Mouse (Mus musculus) large intestine, adult 2 months (tissue): Measurements from ENCODE around the gene Mospd3. TPM values are rescaled to one million over a fixed set of nuclear protein-coding genes. Genes with fewer than 3 reads are reported as not detected.

Source experiments
- polyA plus RNA-seq: library from polyadenylated mRNA; depleted of rRNA; stranded (reverse); fragments of >200 nt; gene quantifications from 2 replicates; pipeline ENCODE4 v1.2.3, GENCODE M21; 2012; rRNA removed

Mospd3 gene
- polyA plus RNA-seq, 1 experiment, result 69.4 TPM

Other genes with a start within 250 kb of the Mospd3 start
- gene Zan, start 124.0 kb downstream of the Mospd3 start, polyA plus RNA-seq, result 1.4 and 2.8 TPM in 2 replicates
- 46.9 and 57.9 TPM in 2 replicates for gene Pop7, start 98.5 kb downstream of the Mospd3 start, polyA plus RNA-seq
- 9.6 and 13.9 TPM in 2 replicates for gene Gigyf1, start 82.5 kb downstream of the Mospd3 start, polyA plus RNA-seq
- not detected in 2 replicates for gene Epo, start 67.8 kb downstream of the Mospd3 start, polyA plus RNA-seq
- 967 and 1,025 TPM in 2 replicates for gene Gnb2, start 67.5 kb downstream of the Mospd3 start, polyA plus RNA-seq
- 0.46 and 0.77 TPM in 2 replicates for gene Actl6b, start 47.5 kb downstream of the Mospd3 start, polyA plus RNA-seq
- gene Tfr2, start 31.2 kb downstream of the Mospd3 start, polyA plus RNA-seq, result 0.17 and 0.21 TPM in 2 replicates
- 41.4 and 42.7 TPM in 2 replicates for gene Pcolce, start 12.7 kb upstream of the Mospd3 start, polyA plus RNA-seq
- 0.25 and 0.37 TPM in 2 replicates for gene Fbxo24, start 27.9 kb upstream of the Mospd3 start, polyA plus RNA-seq
- 25.5 and 43.8 TPM in 2 replicates for gene Lrch4, start 28.1 kb upstream of the Mospd3 start, polyA plus RNA-seq
- 16.2 and 24.0 TPM in 2 replicates for gene Gm20605, start 28.1 kb upstream of the Mospd3 start, polyA plus RNA-seq
- gene Sap25, start 40.3 kb upstream of the Mospd3 start, polyA plus RNA-seq, result 67.0 and 85.5 TPM in 2 replicates
- 0.71 and 0.90 TPM in 2 replicates for gene Irs3, start 44.7 kb upstream of the Mospd3 start, polyA plus RNA-seq
- gene Agfg2, start 83.7 kb upstream of the Mospd3 start, polyA plus RNA-seq, result 11.9 and 14.8 TPM in 2 replicates
- 5.0 and 8.0 TPM in 2 replicates for gene Nyap1, start 140.5 kb upstream of the Mospd3 start, polyA plus RNA-seq
- 121 and 125 TPM in 2 replicates for gene Tsc22d4, start 144.7 kb upstream of the Mospd3 start, polyA plus RNA-seq
- gene Ppp1r35, start 177.8 kb upstream of the Mospd3 start, polyA plus RNA-seq, result 31.2 and 34.9 TPM in 2 replicates
- 33.7 and 40.1 TPM in 2 replicates for gene Mepce, start 186.6 kb upstream of the Mospd3 start, polyA plus RNA-seq
- gene Zcwpw1, start 186.7 kb upstream of the Mospd3 start, polyA plus RNA-seq, result 0.48 and 0.84 TPM in 2 replicates
- gene Pilra, start 235.2 kb upstream of the Mospd3 start, polyA plus RNA-seq, result 9.9 and 12.5 TPM in 2 replicates